Mouse (Mus musculus): Measurements from ENCODE around the gene Uri1. TPM values are rescaled to one million over a fixed set of nuclear protein-coding genes. Genes with fewer than 3 reads are reported as not detected.

Gene Uri1
- total and polyA plus RNA-seq, 3 experiments = 5.8 to 19.9 (median 15.1) TPM

- H3K36me3 ChIP-seq (ENCODE audit: control insufficient read depth, insufficient read depth, low read length) = peaks cover 2% of the 10 kb centered on the region; the same call in 1 of the 2 replicates
- no peak for DNase-seq
- no peak overlapping the region for H3K9ac ChIP-seq (ENCODE audit: low read depth, low read length)
- no peak overlapping the region for H3K27ac ChIP-seq
- H3K27me3 ChIP-seq (ENCODE audit: control insufficient read depth, insufficient read depth, low read length) = no peaks in the 10 kb centered on the region
- intact Hi-C loops (cut with DNase I) = no loop called here
- no peaks in the 10 kb centered on the region; the same call in 1 of the 2 replicates for H3K4me1 ChIP-seq (ENCODE audit: control insufficient read depth, insufficient read depth, low read length)
- H3K4me3 ChIP-seq = no peak overlapping the region
- TF ChIP-seq CTCF (IDR thresholded peaks at IDR 0.05) (no peak), EP300 (IDR thresholded peaks at IDR 0.05; ENCODE audit: insufficient read depth, low read depth, low read length) (no peak)
- peaks cover 4% of the 10 kb centered on the region; the same call in 1 of the 2 replicates for H3K79me2 ChIP-seq (replicated peaks; ENCODE audit: control insufficient read depth, insufficient read depth, low read length)
- 73% methylated on average over 3 of the region's 3 CpGs for WGBS
Measured at GRCm38 (mm10) chr7:38013946-38014345, 9.4 kb downstream of the Uri1 start.

- Histone ChIP-seq H3K4me1 (ENCODE audit: control insufficient read depth, insufficient read depth, low read length) (no peaks in the 10 kb centered on the region), H3K27ac (no peak overlapping the region), H3K79me2 (replicated peaks; ENCODE audit: control insufficient read depth, insufficient read depth, low read length) (peaks cover 4% of the 10 kb centered on the region; the same call in 1 of the 2 replicates), H3K4me3 (no peak overlapping the region), H3K27me3 (ENCODE audit: control insufficient read depth, insufficient read depth, low read length) (no peaks in the 10 kb centered on the region), H3K36me3 (ENCODE audit: control insufficient read depth, insufficient read depth, low read length) (peaks cover 2% of the 10 kb centered on the region), H3K9ac (ENCODE audit: low read depth, low read length) (no peak overlapping the region)
- 100% methylated on average over 4 of the region's 4 CpGs for WGBS
- no peak for DNase-seq
- TF ChIP-seq CTCF (IDR thresholded peaks at IDR 0.05) (no peak), POLR2A (IDR thresholded peaks at IDR 0.05; ENCODE audit: insufficient read depth, low read depth, low read length) (no peak), EP300 (IDR thresholded peaks at IDR 0.05; ENCODE audit: insufficient read depth, low read depth, low read length) (no peak)
- intact Hi-C loops (cut with DNase I) = no loop called here
Measured at GRCm38 (mm10) chr7:38012811-38013210, 10.5 kb downstream of the Uri1 start.

GRCm38 (mm10) chr7:38008359-38008758, 15.0 kb downstream of the Uri1 start:
- no peak for DNase-seq
- no peaks in the 10 kb centered on the region; the same call in none of the 2 replicates for H3K36me3 ChIP-seq (ENCODE audit: control insufficient read depth, insufficient read depth, low read length)
- WGBS = 82% methylated on average over 6 of the region's 6 CpGs
- H3K9ac ChIP-seq (ENCODE audit: low read depth, low read length) = no peak overlapping the region
- TF ChIP-seq POLR2A (IDR thresholded peaks at IDR 0.05; ENCODE audit: insufficient read depth, low read depth, low read length) (no peak), CTCF (IDR thresholded peaks at IDR 0.05) (no peak), EP300 (IDR thresholded peaks at IDR 0.05; ENCODE audit: insufficient read depth, low read depth, low read length) (no peak)
- H3K27me3 ChIP-seq (ENCODE audit: control insufficient read depth, insufficient read depth, low read length) = no peaks in the 10 kb centered on the region
- H3K27ac ChIP-seq = no peak overlapping the region
- H3K4me1 ChIP-seq (ENCODE audit: control insufficient read depth, insufficient read depth, low read length) = no peaks in the 10 kb centered on the region
- intact Hi-C loops (cut with DNase I) = no loop called here
- no peak overlapping the region for H3K4me3 ChIP-seq
- H3K79me2 ChIP-seq (replicated peaks; ENCODE audit: control insufficient read depth, insufficient read depth, low read length) = peaks cover 5% of the 10 kb centered on the region; the same call in 1 of the 2 replicates

GRCm38 (mm10) chr7:38002451-38002850, 20.9 kb downstream of the Uri1 start:
- Histone ChIP-seq H3K4me1 (ENCODE audit: control insufficient read depth, insufficient read depth, low read length) (no peaks in the 10 kb centered on the region), H3K9ac (ENCODE audit: low read depth, low read length) (no peak overlapping the region), H3K27ac (no peak overlapping the region), H3K4me3 (no peak overlapping the region), H3K27me3 (ENCODE audit: control insufficient read depth, insufficient read depth, low read length) (no peaks in the 10 kb centered on the region), H3K79me2 (replicated peaks; ENCODE audit: control insufficient read depth, insufficient read depth, low read length) (peaks cover 6% of the 10 kb centered on the region; the same call in 1 of the 2 replicates), H3K36me3 (ENCODE audit: control insufficient read depth, insufficient read depth, low read length) (no peaks in the 10 kb centered on the region)
- 86% methylated on average over 2 of the region's 2 CpGs for WGBS
- intact Hi-C loops (cut with DNase I) = no loop called here
- DNase-seq = no peak
- no peak for TF ChIP-seq CTCF (IDR thresholded peaks at IDR 0.05)
- no peak for TF ChIP-seq POLR2A (IDR thresholded peaks at IDR 0.05; ENCODE audit: insufficient read depth, low read depth, low read length)
- no peak for TF ChIP-seq EP300 (IDR thresholded peaks at IDR 0.05; ENCODE audit: insufficient read depth, low read depth, low read length)

- DNase-seq = no peak
- Histone ChIP-seq H3K9ac (ENCODE audit: low read depth, low read length) (no peak overlapping the region), H3K4me3 (no peak overlapping the region), H3K36me3 (ENCODE audit: control insufficient read depth, insufficient read depth, low read length) (no peaks in the 10 kb centered on the region), H3K4me1 (ENCODE audit: control insufficient read depth, insufficient read depth, low read length) (no peaks in the 10 kb centered on the region), H3K79me2 (replicated peaks; ENCODE audit: control insufficient read depth, insufficient read depth, low read length) (peaks cover 5% of the 10 kb centered on the region; the same call in 1 of the 2 replicates), H3K27ac (no peak overlapping the region), H3K27me3 (ENCODE audit: control insufficient read depth, insufficient read depth, low read length) (no peaks in the 10 kb centered on the region)
- TF ChIP-seq EP300 (IDR thresholded peaks at IDR 0.05; ENCODE audit: insufficient read depth, low read depth, low read length) (no peak), POLR2A (IDR thresholded peaks at IDR 0.05; ENCODE audit: insufficient read depth, low read depth, low read length) (no peak), CTCF (IDR thresholded peaks at IDR 0.05) (peak; percentile 59)
- 62% methylated on average over 2 of the region's 2 CpGs for WGBS
- intact Hi-C loops (cut with DNase I) = no loop called here
Measured at GRCm38 (mm10) chr7:37999691-38000090, 23.7 kb downstream of the Uri1 start.

GRCm38 (mm10) chr7:37992861-37993260, 30.5 kb downstream of the Uri1 start:
- H3K4me1 ChIP-seq (ENCODE audit: control insufficient read depth, insufficient read depth, low read length) = no peaks in the 10 kb centered on the region
- no peaks in the 10 kb centered on the region for H3K27me3 ChIP-seq (ENCODE audit: control insufficient read depth, insufficient read depth, low read length)
- H3K9ac ChIP-seq (ENCODE audit: low read depth, low read length) = no peak overlapping the region
- intact Hi-C loops (cut with DNase I) = no loop called here
- 86% methylated on average over 2 of the region's 2 CpGs for WGBS
- no peaks in the 10 kb centered on the region for H3K36me3 ChIP-seq (ENCODE audit: control insufficient read depth, insufficient read depth, low read length)
- no peak for TF ChIP-seq EP300 (IDR thresholded peaks at IDR 0.05; ENCODE audit: insufficient read depth, low read depth, low read length)
- no peak for TF ChIP-seq POLR2A (IDR thresholded peaks at IDR 0.05; ENCODE audit: insufficient read depth, low read depth, low read length)
- no peak for TF ChIP-seq CTCF (IDR thresholded peaks at IDR 0.05)
- peaks cover 3% of the 10 kb centered on the region; the same call in 1 of the 2 replicates for H3K79me2 ChIP-seq (replicated peaks; ENCODE audit: control insufficient read depth, insufficient read depth, low read length)
- H3K4me3 ChIP-seq = no peak overlapping the region
- no peak for DNase-seq
- H3K27ac ChIP-seq = no peak overlapping the region
